Mouse (Mus musculus) G1E (cell line): ENCODE measurements at regions not wholly inside any gene's neighbourhood (a gene's known extent, or its start where the extent isn't known, plus 50 kb on each side); places are given as distances from the start of the nearest gene placed in this dataset.

Experiments
- CTCF ChIP-seq: IDR thresholded peaks from 2 replicates; pipeline ENCODE4 v1.5.1; 2012; ENCODE audit warnings: low read depth, low read length, inconsistent platforms, mixed read lengths
- POLR2AphosphoS5 ChIP-seq: IDR thresholded peaks from 2 replicates; pipeline ENCODE4 v1.6.1; 2012; ENCODE audit warnings: low read depth, low read length, inconsistent platforms; ENCODE audit not compliant: insufficient replicate concordance

DNA sequence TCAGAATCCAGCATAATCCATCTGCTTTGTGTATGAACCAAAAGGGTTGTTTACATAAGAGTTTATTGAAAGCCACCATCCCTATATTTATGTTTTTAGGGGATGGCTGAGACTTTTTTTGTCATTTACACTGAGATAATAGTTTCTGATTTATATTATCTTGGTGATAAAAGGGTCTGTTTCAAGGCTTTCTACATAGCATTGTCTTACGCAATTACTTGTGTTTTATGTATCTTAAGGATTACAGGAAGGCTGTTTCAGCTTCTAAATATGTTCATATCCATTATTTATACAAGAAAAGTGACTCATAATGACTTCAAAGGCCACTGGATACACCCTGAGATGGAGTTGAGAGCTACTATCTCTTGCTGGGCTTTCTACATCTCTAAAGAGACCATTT lies 399.3 kb upstream of the Akr1e1 start:
- TF ChIP-seq CTCF (no peak), POLR2AphosphoS5 (no peak)
